Mouse (Mus musculus) T-helper 17 cell (primary cell): ENCODE data around the gene Slc15a5.
"Not testable (repeated sequence)": the region's sequence is repeated elsewhere in the genome, so short reads cannot be mapped to it uniquely, and the experiment has no call there.

Experiments
- in situ Hi-C, 2 experiments: fragments of 300-600 bp; cut with MboI, MseI; formaldehyde crosslinking; loops; 1 replicate in 1 of 2; 2 replicates in 1 of 2; pipeline ENCODE4 v1.15.1; 2025; ENCODE audit warnings: high pct_unique_total_duplicates in 2 of 2

Gene Slc15a5

GRCm38 (mm10) chr6:138079816-138080215, at the start of gene Slc15a5:
Slc15a5 (minus strand) TSS chr6:138079916.
- in situ Hi-C loops = loop anchor here in 1 of 2 experiments (5.0 kb wide), 1 partner anchor 88 kb away; no protein-coding TSS in a partner anchor

DNA sequence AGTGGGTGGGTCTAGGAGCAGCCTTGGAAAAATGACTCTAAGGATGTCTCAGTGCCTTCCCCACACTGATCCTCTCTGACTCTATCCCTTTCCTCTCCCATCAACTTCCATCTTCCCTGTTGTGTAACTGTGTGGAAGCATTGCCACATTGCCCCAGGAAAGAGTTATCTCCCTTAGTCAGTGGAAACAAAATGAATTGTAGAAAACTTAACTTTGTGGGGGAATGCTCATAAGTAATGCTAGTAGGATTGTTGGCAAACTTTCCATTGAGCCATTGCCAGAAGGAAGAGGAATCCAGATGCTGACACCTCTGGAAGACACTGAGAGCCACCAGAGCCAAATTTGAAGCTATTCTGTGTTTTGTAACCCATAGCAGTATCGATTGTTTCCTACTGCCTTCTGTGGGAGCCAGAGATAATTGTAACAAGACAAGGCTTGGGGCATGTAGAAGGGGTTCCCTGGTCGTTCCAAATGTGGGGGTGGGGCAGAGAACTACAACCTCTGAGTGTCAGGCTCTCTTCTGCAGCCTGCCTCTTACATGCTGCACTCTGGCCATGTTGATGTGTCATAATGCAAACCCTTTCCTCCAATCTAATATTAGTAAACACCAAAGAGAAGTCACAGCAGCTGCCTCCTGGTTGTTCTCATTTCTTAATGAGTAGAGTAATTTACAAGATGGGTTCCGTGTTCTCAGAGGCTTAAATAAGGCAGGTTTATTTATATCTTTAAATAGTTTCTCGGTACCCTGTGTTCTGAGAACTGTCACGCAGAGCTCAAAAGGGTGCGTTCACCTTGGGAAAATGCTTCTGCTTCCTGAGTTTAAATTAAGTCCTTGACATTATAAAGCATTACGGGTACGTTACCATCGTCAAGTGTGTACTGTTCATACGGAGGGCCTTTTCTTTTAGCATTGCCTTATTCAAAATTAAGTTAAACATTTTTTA, 48.9 kb upstream of the Slc15a5 start:
- in situ Hi-C loops = loop anchor here in 1 of 2 experiments (10.0 kb wide), 1 partner anchor 1916 kb away; the partner anchor contains the start of genes Capza3 and Plcz1

GRCm38 (mm10) chr6:138117496-138117895, 37.8 kb upstream of the Slc15a5 start:
- in situ Hi-C loops = no loop called here

- in situ Hi-C loops = loop anchor here in 1 of 2 experiments (10.0 kb wide), 1 partner anchor 620 kb away; no protein-coding TSS in a partner anchor
These were observed 24.8 kb upstream of the Slc15a5 start for GRCm38 (mm10) chr6:138104559-138104958.

DNA sequence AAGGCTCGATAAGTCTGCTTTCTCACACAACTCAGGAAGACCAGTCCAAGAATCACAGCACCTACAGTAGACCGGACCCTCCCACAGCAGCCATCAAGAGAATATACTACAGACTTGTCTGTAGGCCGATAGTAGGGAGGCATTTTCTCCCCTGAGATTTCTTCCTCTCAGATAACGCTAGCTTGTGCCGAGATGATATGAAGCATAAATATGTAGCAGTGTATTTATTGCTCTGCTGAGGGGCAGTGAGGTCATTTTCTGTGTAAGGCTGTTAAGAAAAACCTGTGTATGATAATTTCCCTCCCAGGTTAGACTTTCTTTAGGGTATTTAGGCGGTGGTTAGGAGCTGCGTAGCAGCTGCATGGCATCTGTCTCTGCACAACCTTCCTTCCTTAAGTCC, 23.2 kb upstream of the Slc15a5 start:
- in situ Hi-C loops = loop anchor here in 1 of 2 experiments (10.0 kb wide), 1 partner anchor 622 kb away; no protein-coding TSS in a partner anchor

DNA sequence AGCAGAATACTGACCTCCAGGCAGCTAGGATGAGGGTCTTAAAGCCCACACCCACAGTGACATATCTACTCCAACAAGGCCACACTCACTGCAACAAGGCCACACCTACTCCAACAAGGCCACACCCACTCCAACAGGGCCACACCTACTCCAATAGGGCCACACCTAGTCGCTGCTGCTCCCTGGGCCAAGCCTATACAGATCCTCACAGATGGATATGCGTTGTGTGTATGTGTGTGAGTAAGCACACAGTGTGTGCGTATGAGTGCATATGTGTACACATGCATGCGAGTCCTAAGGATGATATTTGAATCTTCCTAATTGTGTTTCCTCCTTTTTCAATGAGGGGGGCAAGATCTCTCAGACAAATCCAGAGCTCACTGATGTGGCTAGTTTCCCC, 22.1 kb upstream of the Slc15a5 start:
- in situ Hi-C loops = loop anchor here in 1 of 2 experiments (10.0 kb wide), 1 partner anchor 623 kb away; no protein-coding TSS in a partner anchor

DNA sequence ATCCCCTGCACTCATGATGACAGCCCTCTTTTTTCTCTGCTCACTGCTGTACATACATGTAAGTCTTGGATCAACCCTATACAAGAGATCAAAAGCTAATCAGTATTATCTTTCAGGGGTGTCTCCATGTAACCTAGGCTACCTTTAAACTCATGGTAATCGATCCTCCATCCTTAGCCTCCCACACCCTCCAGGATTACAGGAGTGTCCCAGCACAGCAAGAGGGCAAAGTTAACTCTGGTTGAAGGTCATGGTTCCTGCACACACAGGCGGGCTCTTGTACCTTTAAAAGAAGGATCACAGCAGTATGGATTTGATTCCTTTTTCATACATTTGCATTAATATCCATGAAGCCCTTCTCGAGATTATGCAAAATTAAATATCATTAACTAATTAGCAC, 19.9 kb upstream of the Slc15a5 start:
- in situ Hi-C loops = loop anchor here in 1 of 2 experiments (10.0 kb wide), 1 partner anchor 625 kb away; no protein-coding TSS in a partner anchor

DNA sequence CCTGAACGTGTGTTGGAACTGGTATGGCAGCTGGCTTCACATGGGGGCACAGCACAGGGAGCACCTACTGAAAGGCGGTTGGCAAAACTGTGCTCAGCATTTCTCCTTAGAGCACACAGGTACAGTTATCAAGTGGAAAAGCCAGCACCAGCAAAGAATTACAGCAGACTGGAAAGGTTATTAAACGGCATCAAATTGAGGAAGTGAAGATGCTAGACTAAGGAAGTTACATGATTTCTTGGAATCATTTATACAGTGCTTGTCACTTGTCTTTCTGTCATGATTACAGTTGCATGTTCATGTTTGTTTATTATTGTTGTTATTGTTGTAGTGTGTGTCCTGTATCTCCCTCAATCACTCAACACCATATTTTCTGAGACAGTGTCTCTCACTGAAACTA, 15.3 kb upstream of the Slc15a5 start:
- in situ Hi-C loops = no loop called here

DNA sequence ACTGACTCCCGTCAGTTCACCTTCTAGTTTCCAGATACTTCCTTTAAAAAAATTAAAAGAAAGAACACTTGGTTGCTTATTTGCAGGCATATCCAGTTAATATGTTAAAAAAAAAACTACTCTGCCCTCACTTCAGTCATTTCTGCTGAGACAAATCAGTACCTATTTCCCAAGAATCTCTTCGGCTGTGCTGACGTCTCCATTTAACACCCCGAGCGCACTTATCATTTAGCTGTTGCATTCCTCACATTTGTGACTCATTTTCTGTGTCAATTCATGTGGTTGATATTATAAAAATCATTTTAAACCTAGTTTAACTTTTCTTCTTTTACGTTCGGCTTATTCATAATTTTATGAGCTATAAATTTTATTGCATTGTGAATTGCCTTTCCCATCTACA, 12.7 kb upstream of the Slc15a5 start:
- in situ Hi-C loops = no loop called here

DNA sequence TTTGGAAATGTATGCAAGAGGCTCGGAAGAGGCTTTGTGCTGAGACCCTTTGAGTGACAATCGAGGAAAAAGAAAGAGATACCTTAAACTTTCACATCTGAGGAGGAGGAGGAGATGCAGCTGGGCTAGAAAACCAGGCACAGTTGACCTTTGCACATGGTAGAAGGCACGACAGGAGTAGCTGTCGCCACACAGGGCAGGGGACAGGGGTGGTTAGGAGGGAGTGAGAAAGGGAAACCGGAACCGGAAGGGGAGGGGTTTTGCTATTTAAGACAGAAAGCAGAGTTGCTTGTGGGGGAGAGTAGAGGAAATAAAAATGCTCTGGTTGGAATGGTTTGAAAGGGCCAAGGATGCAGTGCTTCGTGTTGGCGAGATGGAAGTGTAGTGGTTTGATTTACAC, 9.4 kb upstream of the Slc15a5 start:
- in situ Hi-C loops = no loop called here

DNA sequence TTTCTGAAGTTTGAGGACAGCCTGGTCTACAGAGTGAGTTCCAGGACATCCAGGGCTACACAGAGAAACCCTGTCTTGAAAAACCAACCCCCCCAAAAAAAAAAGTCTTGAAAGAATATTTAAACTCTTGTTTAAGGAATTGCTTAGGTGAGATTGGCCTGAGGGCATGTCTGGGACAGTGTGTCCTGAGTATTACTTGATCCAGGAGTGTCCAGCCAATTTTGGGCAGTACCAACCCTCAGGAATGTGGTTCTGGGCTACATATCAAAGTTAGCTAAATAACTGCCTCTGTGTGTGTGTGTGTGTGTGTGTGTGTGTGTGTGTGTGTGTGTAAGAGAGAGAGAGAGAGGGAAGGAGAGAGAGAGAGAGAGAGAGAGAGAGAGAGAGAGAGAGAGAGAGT, 6.7 kb upstream of the Slc15a5 start:
- in situ Hi-C loops = not testable (repeated sequence)

DNA sequence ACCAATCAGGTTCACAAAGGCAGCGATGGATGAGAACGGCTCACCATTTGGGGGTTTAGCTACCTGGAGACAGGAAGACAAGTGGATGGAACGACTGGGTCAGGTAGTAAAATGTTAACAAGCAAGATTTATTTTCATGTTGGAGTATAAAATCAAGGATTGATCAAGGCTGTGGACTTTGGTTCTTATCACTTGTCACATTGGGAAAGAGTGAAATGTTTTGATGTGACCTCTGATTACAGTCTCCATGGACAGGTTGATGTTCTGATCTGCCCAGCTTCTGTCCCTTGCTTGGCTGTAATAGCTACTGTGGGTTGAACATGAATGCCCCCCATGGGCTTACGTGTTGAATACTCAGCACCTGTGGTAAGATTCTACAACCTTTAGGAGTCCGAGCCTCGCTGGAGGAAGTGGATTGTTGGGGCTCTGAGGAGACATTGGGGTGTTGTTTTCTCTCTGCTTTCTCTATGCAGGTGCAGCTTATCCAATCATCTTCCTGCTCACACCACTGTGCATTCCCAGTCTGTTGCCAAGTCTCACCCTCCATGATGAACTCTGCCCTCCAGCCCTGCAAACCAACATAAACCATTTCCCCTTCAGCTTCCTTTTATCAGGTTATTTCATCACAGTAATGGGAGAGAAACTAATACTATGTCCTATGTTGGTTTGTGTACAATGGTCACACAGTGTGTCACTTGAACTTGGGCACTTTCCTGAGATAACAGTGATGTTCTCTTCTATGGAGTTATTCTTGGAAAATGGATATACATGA, 1.2 kb upstream of the Slc15a5 start:
- in situ Hi-C loops = loop anchor here in 1 of 2 experiments (5.0 kb wide), 1 partner anchor 89 kb away; no protein-coding TSS in a partner anchor

DNA sequence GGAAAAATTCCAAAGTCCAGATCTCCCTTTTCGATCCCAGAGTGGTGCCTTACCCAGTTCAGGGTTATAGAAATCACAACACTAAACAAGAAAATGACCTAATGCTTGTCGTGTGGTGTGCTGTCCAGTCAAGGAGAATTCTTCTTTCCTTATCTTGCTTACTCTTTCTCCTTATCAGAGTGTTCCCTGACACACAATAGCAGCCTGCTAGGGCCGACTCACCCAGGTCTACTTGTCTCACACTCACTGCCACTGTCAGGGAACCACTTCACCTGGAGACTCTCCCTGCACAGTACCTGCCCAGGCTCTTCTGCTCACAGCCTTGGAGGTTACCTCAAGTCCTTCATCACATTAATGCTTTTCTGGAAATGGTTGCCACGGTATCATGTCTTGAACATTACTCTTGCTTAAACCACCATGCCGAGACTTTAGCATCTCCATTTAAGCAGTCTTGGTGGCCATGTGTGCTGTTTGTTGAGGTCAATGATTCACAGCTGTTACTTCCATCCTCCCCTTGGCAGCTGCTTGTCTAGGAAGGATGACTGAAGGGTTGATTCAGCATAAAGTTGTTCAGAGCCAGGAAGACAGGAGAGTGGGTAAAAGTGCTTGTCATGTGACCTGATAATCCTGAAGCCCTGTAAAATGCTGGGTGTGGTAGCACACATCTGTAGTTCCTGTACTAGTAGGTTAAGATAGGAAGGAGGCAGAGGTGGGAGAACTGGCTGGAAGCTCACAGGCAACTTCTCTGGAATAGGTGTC, 1.9 kb downstream of the Slc15a5 start:
- in situ Hi-C loops = no loop called here

GRCm38 (mm10) chr6:138075723-138076122, 4.0 kb downstream of the Slc15a5 start:
- in situ Hi-C loops = no loop called here

GRCm38 (mm10) chr6:138073540-138073939, 6.2 kb downstream of the Slc15a5 start:
- in situ Hi-C loops = no loop called here

DNA sequence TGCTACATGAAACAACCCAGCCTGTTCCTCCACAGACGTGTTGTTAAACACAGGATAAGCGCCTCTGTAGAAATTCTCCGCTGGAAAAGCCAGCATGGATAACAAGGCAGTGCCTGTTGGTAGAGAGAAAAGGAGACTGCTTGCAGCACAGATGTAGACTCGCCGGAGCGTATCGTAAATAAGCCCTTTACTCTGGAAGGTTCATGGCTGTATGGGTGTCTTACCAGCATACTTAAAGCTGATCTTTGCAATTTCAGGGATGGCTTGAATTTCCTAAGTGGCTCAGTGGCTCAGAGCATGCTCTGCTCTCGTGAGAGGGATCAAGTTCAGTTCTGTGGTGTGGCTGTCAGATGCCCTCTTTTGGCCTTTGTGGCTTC, 6.8 kb downstream of the Slc15a5 start:
- in situ Hi-C loops = no loop called here

- in situ Hi-C loops = no loop called here
These were observed 7.4 kb downstream of the Slc15a5 start for GRCm38 (mm10) chr6:138072110-138072962.

- in situ Hi-C loops = no loop called here
These were observed 8.1 kb downstream of the Slc15a5 start for GRCm38 (mm10) chr6:138071505-138072107.

DNA sequence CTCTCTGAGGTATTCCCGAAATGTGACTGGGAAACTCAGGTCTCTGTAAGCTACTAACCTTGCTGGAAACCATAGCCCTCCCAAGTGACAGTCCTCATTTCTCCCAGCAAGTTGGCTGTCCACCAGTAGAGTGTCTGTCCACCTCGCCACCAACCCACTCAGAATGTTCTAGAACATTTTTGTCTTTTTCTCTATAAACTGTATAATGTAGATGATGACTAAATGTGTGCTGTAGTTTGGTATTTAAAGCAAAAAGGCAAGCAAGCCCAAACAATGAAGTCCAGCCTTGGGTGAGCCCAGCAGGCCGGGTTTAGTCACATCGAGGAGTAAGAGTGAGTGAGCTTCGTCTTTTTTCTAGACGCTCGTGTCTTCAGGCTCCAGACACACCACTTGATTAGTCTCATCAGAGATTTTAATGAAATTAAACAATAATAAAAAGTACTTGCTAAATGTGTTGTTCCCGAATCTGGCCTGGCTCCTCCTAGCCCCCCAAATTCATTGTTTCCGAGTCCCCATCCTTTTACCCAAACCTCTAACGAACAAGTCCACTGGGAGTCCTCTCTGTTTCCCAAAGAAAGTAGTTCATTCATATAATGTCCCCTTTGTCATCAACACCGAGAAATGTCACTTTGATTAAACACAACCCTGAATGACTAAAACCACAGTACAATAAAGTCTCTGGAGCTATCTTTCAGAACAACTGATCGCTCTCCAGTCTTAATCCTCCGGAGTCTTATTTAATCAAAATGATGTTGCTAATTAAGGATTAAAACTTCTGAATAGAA, 8.8 kb downstream of the Slc15a5 start:
- in situ Hi-C loops = no loop called here
